20 mouse cellular contexts compared by ENCODE assay signal in genomic region chr14:84258633-84259032, GRCm38 (mm10).
DNase-seq lines count a peak whose midpoint lies in the region; TF ChIP-seq lines count a peak whose summit lies in the region.
"Had no signal": no experiment of that assay in that cellular context is flagged by ENCODE, and none has a peak within 500 bp of the region (broad histone marks: within the 10 kb centered on the region; RNA-seq: fewer than 3 reads in every experiment).

No protein-coding gene starts in this region.

- peaks cover 0 to 8% of the 10 kb centered on the region in 2 experiments; a peak in 1 of 4 replicates for H3K4me1 ChIP-seq in CH12.LX (ENCODE audit: control insufficient read depth in 1 of 2, insufficient read depth in 2 of 2)
- H3K4me1 ChIP-seq: embryonic facial prominence, embryonic 10.5 days; embryonic facial prominence, embryonic 12.5 days; forebrain, embryonic 13.5 days; forebrain, embryonic 15.5 days had no signal

- no peaks in the 10 kb centered on the region for H3K27me3 ChIP-seq in CH12.LX (replicated peaks)
- H3K27me3 ChIP-seq: embryonic facial prominence, embryonic 12.5 days; forebrain, embryonic 13.5 days; forebrain, embryonic 15.5 days had no signal

- dilution Hi-C loops in CH12.LX (cut with MboI; ENCODE audit: extremely low pct_ligation_motif_present, extremely low pct_unique_long_range_greater_than_20kb, low sequenced_read_pairs), result no loop called here

- TF ChIP-seq CTCF in CH12.LX (conservative IDR thresholded peaks at IDR 0.05 in 1 of 2, IDR thresholded peaks at IDR 0.05 in 1 of 2; ENCODE audit: low read depth in 2 of 2, low read length in 2 of 2), result no peak
- no peak for TF ChIP-seq CTCF in brain, embryonic 14.5 days (IDR thresholded peaks at IDR 0.05; ENCODE audit: borderline replicate concordance, extremely low read depth, insufficient read depth, insufficient read length)

- H3K9ac ChIP-seq in CH12.LX (ENCODE audit: insufficient read depth, low read depth), result no peak overlapping the region
- H3K9ac ChIP-seq: embryonic facial prominence, embryonic 12.5 days; forebrain, embryonic 13.5 days; forebrain, embryonic 15.5 days; forebrain, postnatal 0 days had no signal

- no peak overlapping the region for H3K4me3 ChIP-seq in CH12.LX (replicated peaks in 1 of 3; ENCODE audit: low read depth in 2 of 3, low read length in 2 of 3, poor library complexity in 1 of 3)
- H3K4me3 ChIP-seq: embryonic facial prominence, embryonic 10.5 days; embryonic facial prominence, embryonic 12.5 days; forebrain, embryonic 13.5 days; forebrain, embryonic 15.5 days had no signal

- no peak for TF ChIP-seq RAD21 in CH12.LX (IDR thresholded peaks at IDR 0.05; ENCODE audit: low read depth, low read length)

- H3K79me2 ChIP-seq in CH12.LX (replicated peaks; ENCODE audit: control insufficient read depth, extremely low read depth, insufficient read depth, poor library complexity, severe bottlenecking), result no peaks in the 10 kb centered on the region

- peak; percentile 60 for TF ChIP-seq EP300 in CH12.LX (IDR thresholded peaks at IDR 0.05; ENCODE audit: low read length)

- DNase-seq in right cerebral cortex, postnatal 10 days (ENCODE audit: low spot score in 2 of 2), result peak; percentile 17 to 26
- DNase-seq in right cerebral cortex, postnatal 25 days, result no peak
- DNase-seq in CH12.LX (ENCODE audit: extremely low read depth), result peak; percentile 50
- peak; percentile 11 for DNase-seq in brain, embryonic 14.5 days (ENCODE audit: low read depth)
- DNase-seq in gastrocnemius, adult 8-10 months (ENCODE audit: low spot score in 2 of 2), result no peak
- DNase-seq in cerebellum, postnatal 25 days, result no peak
- DNase-seq: adrenal gland, adult 2 months; adrenal gland, postnatal 10 days; adrenal gland, postnatal 25 days; B cell, adult 2 months; cerebellum, adult 11 months; cerebellum, adult 18-20 months; cerebellum, adult 8-10 months; cerebellum, adult 9-11 months; cerebellum, postnatal 14 days; forebrain, postnatal 0 days had no signal

- no peak overlapping the region for H3K27ac ChIP-seq in CH12.LX (ENCODE audit: insufficient read depth, low read depth)
- H3K27ac ChIP-seq: embryonic facial prominence, embryonic 10.5 days; embryonic facial prominence, embryonic 12.5 days; forebrain, embryonic 13.5 days; forebrain, embryonic 15.5 days had no signal

- peak overlapping the region; percentile 29; the same call in 1 of the 2 replicates for H3K4me2 ChIP-seq in CH12.LX (ENCODE audit: insufficient read depth, low read depth, poor library complexity, severe bottlenecking)
- H3K4me2 ChIP-seq: embryonic facial prominence, embryonic 12.5 days; forebrain, embryonic 13.5 days; forebrain, embryonic 15.5 days had no signal

- in situ Hi-C loops in CH12.LX (cut with MboI; ENCODE audit: low pct_ligation_motif_present, low pct_unique_long_range_greater_than_20kb, low sequenced_read_pairs), result loop anchor here (25.0 kb wide), 1 partner anchor 179 kb away; the partner anchor contains the start of gene Pcdh17

- no peaks in the 10 kb centered on the region for H3K36me3 ChIP-seq in CH12.LX (replicated peaks in 1 of 2; ENCODE audit: control insufficient read depth in 1 of 2, insufficient read depth in 1 of 2, low read length in 1 of 2)
- H3K36me3 ChIP-seq: embryonic facial prominence, embryonic 10.5 days; embryonic facial prominence, embryonic 12.5 days; forebrain, embryonic 15.5 days had no signal

- no peak for TF ChIP-seq POLR2A in CH12.LX (IDR thresholded peaks at IDR 0.05; ENCODE audit: low read depth, low read length)
- TF ChIP-seq POLR2A in brain, embryonic 14.5 days (IDR thresholded peaks at IDR 0.05; ENCODE audit: borderline replicate concordance, extremely low read depth, insufficient read depth, insufficient read length, poor library complexity, severe bottlenecking), result no peak

- no peaks in the 10 kb centered on the region for H3K9me3 ChIP-seq in CH12.LX (replicated peaks; ENCODE audit: low read length)
- H3K9me3 ChIP-seq: embryonic facial prominence, embryonic 10.5 days; embryonic facial prominence, embryonic 12.5 days; forebrain, embryonic 13.5 days; forebrain, embryonic 15.5 days had no signal

TF ChIP-seq in CH12.LX, 34 proteins besides CTCF, POLR2A, EP300 and RAD21:
- TF ChIP-seq ETS1 (conservative IDR thresholded peaks at IDR 0.05; ENCODE audit: low read depth, low read length) (peak; percentile 71), HCFC1 (IDR thresholded peaks at IDR 0.05; ENCODE audit: low read depth, low read length) (no peak), CHD2 (IDR thresholded peaks at IDR 0.05; ENCODE audit: low read length) (0 out of 2 replicates have a peak, but pooled peaks have one; percentile 18), IRF4 (IDR thresholded peaks at IDR 0.05; ENCODE audit: low read depth, low read length) (peak; percentile 42; the same call in 1 of the 2 replicates), BHLHE40 (IDR thresholded peaks at IDR 0.05; ENCODE audit: low read depth, low read length) (peak; percentile 42), ZNF384 (IDR thresholded peaks at IDR 0.05; ENCODE audit: low read depth, low read length) (peak; percentile 36; the same call in 1 of the 2 replicates), TCF12 (IDR thresholded peaks at IDR 0.05; ENCODE audit: low read depth, low read length) (peak; percentile 37; the same call in 1 of the 2 replicates), ZC3H11A (IDR thresholded peaks at IDR 0.05; ENCODE audit: low read depth, low read length) (no peak), MEF2A (IDR thresholded peaks at IDR 0.05; ENCODE audit: borderline replicate concordance, low read depth, low read length) (0 out of 2 replicates have a peak, but pooled peaks have one; percentile 29), POLR2AphosphoS2 (IDR thresholded peaks at IDR 0.05; ENCODE audit: low read depth, low read length) (no peak), UBTF (IDR thresholded peaks at IDR 0.05; ENCODE audit: low read depth, low read length) (no peak)

Comparison
In these comparisons a context has a peak if more than half of its experiments do, and no peak if none do; other contexts are left out.
1. DNase-seq: peak in right cerebral cortex, postnatal 10 days (2 of 2), CH12.LX (single experiment) and brain, embryonic 14.5 days (single experiment); none in right cerebral cortex, postnatal 25 days (single experiment), gastrocnemius, adult 8-10 months (0 of 2) and cerebellum, postnatal 25 days (0 of 2).